Mouse (Mus musculus): ENCODE results near the gene Zscan5b.

GRCm38 (mm10) chr7:6221978-6222377, at the start of gene Zscan5b:
- no peak for TF ChIP-seq CTCF (IDR thresholded peaks at IDR 0.05; ENCODE audit: low read depth, low read length)
- no peak for TF ChIP-seq POLR2A (IDR thresholded peaks at IDR 0.05; ENCODE audit: extremely low read depth, insufficient read depth, low read length)
